ENCODE assay signal across 35 mouse cellular contexts in the genomic region with DNA sequence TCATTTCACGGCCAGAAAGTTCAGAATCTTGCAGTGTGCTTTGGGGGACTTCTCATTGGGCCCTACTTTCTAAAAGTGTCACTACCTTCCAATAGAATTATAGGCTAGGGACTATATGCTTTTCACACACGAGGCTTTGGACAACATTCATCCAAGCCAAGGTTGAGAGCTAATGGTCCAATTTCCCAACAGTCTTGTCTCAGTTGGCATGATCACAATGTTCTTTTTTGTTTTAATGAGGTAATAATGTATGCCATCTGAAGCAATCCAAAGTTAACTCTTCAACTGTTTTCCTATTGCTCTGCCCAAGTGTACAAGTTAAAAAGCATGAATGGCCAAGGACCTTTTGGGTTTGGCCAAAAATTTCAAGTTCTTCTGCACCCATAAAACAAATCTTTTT. TPM values are rescaled to one million over a fixed set of nuclear protein-coding genes. Genes with fewer than 3 reads are reported as not detected.
"Had no signal": no experiment of that assay in that cellular context is flagged by ENCODE, and none has a peak within 500 bp of the region (broad histone marks: within the 10 kb centered on the region; RNA-seq: fewer than 3 reads in every experiment).

No protein-coding gene starts in this region.

- DNase-seq: heart, postnatal 10 days; heart, postnatal 14 days; heart, postnatal 36 days; heart, postnatal 4 days; kidney, adult 11 months; kidney, adult 18-20 months; kidney, adult 2 months; kidney, adult 8-10 months; kidney, adult 9 months; kidney, postnatal 10 days; kidney, postnatal 14 days; kidney, postnatal 25 days; kidney, postnatal 36 days; kidney, postnatal 4 days; layer of hippocampus, adult 9-11 months; layer of hippocampus, postnatal 36 days had no signal

RNA-seq across cellular contexts. Expression of gene Cxcl2, which starts 15.8 kb away (rescaled TPM):
- polyA plus RNA-seq: heart, embryonic 10.5 days; heart, embryonic 11.5 days; heart, embryonic 12.5 days; heart, embryonic 13.5 days; heart, embryonic 15.5 days; heart, embryonic 16.5 days; heart, postnatal 0 days; hindbrain, embryonic 10.5 days; hindbrain, embryonic 11.5 days; hindbrain, embryonic 12.5 days; hindbrain, embryonic 13.5 days; hindbrain, embryonic 15.5 days; hindbrain, embryonic 16.5 days; intestine, embryonic 14.5 days; intestine, embryonic 16.5 days; kidney, embryonic 14.5 days; kidney, embryonic 15.5 days; kidney, postnatal 0 days had no signal

RNA-seq across cellular contexts. Expression of gene Cxcl1, which starts 28.5 kb away (rescaled TPM):
- polyA plus RNA-seq: heart, embryonic 12.5 days; hindbrain, embryonic 10.5 days; hindbrain, embryonic 13.5 days; inflammation-experienced regulatory T-cells, adult 6 months had no signal
